Mouse (Mus musculus) megakaryocyte, embryonic 14.5 days (primary cell): ENCODE measurements at regions not wholly inside any gene's neighbourhood (a gene's known extent, or its start where the extent isn't known, plus 50 kb on each side); places are given as distances from the start of the nearest gene placed in this dataset.

Experiments
- H3K27me3 ChIP-seq: replicated peaks from 2 replicates; pipeline ENCODE3; 2012; ENCODE audit warnings: inconsistent platforms
- H3K36me3 ChIP-seq: replicated peaks from 2 replicates; pipeline ENCODE3; 2012; ENCODE audit warnings: low read length, inconsistent platforms, mixed read lengths
- H3K4me1 ChIP-seq: 2 replicates; pipeline ENCODE4 v1.6.1; 2012; ENCODE audit warnings: inconsistent platforms
- H3K4me3 ChIP-seq: replicated peaks from 2 replicates; pipeline ENCODE3; 2012; ENCODE audit warnings: moderate library complexity, mild to moderate bottlenecking, inconsistent platforms
- H3K9me3 ChIP-seq: 2 replicates; pipeline ENCODE4 v1.6.1; 2012; ENCODE audit warnings: inconsistent platforms
- FLI1 ChIP-seq: IDR thresholded peaks from 2 replicates; pipeline ENCODE4 v1.6.1; 2012; ENCODE audit warnings: low read length, inconsistent platforms, mixed read lengths
- GATA1 ChIP-seq: IDR thresholded peaks from 3 replicates; pipeline ENCODE4 v1.6.1; 2012; ENCODE audit warnings: mixed read lengths, low read length, inconsistent platforms, borderline replicate concordance

GRCm38 (mm10) chr12:9919007-9919406, 349.1 kb downstream of the Osr1 start:
- Histone ChIP-seq H3K9me3 (peaks cover 10% of the 10 kb centered on the region; the same call in 1 of the 2 replicates), H3K4me1 (no peaks in the 10 kb centered on the region), H3K36me3 (no peaks in the 10 kb centered on the region), H3K4me3 (no peak overlapping the region), H3K27me3 (no peaks in the 10 kb centered on the region)
- TF ChIP-seq FLI1 (no peak), GATA1 (no peak)

- no peak for TF ChIP-seq GATA1
- no peak for TF ChIP-seq FLI1
- H3K27me3 ChIP-seq, result no peaks in the 10 kb centered on the region
- peaks cover 8% of the 10 kb centered on the region; the same call in 1 of the 2 replicates for H3K9me3 ChIP-seq
- no peaks in the 10 kb centered on the region for H3K36me3 ChIP-seq
- H3K4me1 ChIP-seq, result no peaks in the 10 kb centered on the region
- no peak overlapping the region for H3K4me3 ChIP-seq
Measured at GRCm38 (mm10) chr12:9919433-9919832, 349.5 kb downstream of the Osr1 start.

- Histone ChIP-seq H3K36me3 (no peaks in the 10 kb centered on the region), H3K4me3 (no peak overlapping the region), H3K4me1 (no peaks in the 10 kb centered on the region), H3K9me3 (peaks cover 8% of the 10 kb centered on the region; the same call in 1 of the 2 replicates), H3K27me3 (no peaks in the 10 kb centered on the region)
- TF ChIP-seq FLI1, result no peak
- TF ChIP-seq GATA1, result no peak
Measured at GRCm38 (mm10) chr12:9920401-9920800, 350.5 kb downstream of the Osr1 start.

DNA sequence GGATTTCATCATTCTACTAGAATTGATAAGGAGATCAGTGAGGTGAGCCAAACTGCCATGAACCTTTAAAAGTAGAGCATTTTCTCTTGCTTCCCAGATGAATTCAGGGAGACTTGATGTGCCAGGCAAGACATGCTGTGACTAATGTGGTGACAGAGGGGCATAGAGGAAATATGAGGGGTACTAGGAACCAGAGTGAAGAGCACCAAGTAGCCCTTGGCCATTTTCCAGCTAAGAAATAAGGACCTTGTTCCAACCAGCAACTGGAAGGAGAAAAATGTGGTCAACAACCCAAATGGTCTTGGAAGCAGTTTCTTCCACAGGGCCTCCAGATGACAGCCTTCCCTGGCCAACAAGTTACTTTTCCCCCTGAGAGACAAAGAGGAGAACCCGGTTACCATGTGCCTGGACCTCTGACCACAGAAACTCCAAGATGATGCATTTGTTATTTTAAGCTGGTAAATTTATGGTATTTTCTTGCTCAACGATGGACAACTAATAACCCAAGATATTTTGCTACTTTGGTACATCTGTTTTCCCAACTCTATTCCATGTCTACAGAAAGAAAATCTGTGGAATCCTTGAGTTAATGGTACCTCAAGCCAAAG, 351.8 kb downstream of the Osr1 start:
- peaks cover 8% of the 10 kb centered on the region; the same call in 1 of the 2 replicates for H3K9me3 ChIP-seq
- no peaks in the 10 kb centered on the region for H3K27me3 ChIP-seq
- H3K36me3 ChIP-seq, result no peaks in the 10 kb centered on the region
- H3K4me1 ChIP-seq, result no peaks in the 10 kb centered on the region
- H3K4me3 ChIP-seq, result no peak overlapping the region
- TF ChIP-seq FLI1 (no peak), GATA1 (no peak)

GRCm38 (mm10) chr12:9924561-9924960, 354.6 kb downstream of the Osr1 start:
- TF ChIP-seq FLI1, result no peak
- TF ChIP-seq GATA1, result no peak
- H3K4me3 ChIP-seq, result no peak overlapping the region
- no peaks in the 10 kb centered on the region for H3K36me3 ChIP-seq
- no peaks in the 10 kb centered on the region for H3K4me1 ChIP-seq
- no peaks in the 10 kb centered on the region for H3K27me3 ChIP-seq
- no peaks in the 10 kb centered on the region; the same call in 1 of the 2 replicates for H3K9me3 ChIP-seq

DNA sequence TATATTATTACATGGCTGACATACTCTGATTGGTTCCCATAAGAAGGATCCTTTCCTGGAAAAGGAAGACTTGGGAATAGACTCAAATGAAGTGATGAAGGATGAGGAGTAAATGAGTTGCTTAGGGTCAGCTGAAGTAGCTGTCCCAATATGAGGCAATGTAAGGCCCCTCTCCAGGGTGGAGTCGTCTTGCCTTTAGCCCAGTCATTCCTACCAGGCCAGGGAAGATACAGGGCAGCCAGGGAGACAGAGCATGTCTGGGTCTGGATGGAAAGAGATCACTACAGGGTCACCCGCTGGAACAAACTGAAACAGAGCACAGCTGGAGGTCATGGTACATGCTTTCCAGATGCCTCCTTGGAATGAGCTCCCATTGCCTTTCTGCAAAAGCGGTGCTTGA, 364.2 kb downstream of the Osr1 start:
- Histone ChIP-seq H3K27me3 (no peaks in the 10 kb centered on the region), H3K36me3 (no peaks in the 10 kb centered on the region), H3K4me1 (no peaks in the 10 kb centered on the region), H3K4me3 (no peak overlapping the region), H3K9me3 (no peaks in the 10 kb centered on the region)
- TF ChIP-seq FLI1, result no peak
- no peak for TF ChIP-seq GATA1

GRCm38 (mm10) chr12:9941357-9941756, 371.4 kb downstream of the Osr1 start:
- Histone ChIP-seq H3K4me1 (no peaks in the 10 kb centered on the region), H3K36me3 (no peaks in the 10 kb centered on the region), H3K9me3 (peaks cover 5% of the 10 kb centered on the region; the same call in 1 of the 2 replicates), H3K27me3 (no peaks in the 10 kb centered on the region), H3K4me3 (no peak overlapping the region)
- no peak for TF ChIP-seq FLI1
- no peak for TF ChIP-seq GATA1

- H3K4me1 ChIP-seq, result no peaks in the 10 kb centered on the region
- no peaks in the 10 kb centered on the region for H3K27me3 ChIP-seq
- H3K9me3 ChIP-seq, result peaks cover 5% of the 10 kb centered on the region; the same call in 1 of the 2 replicates
- TF ChIP-seq GATA1 (no peak), FLI1 (no peak)
- no peaks in the 10 kb centered on the region for H3K36me3 ChIP-seq
- no peak overlapping the region for H3K4me3 ChIP-seq
Measured at GRCm38 (mm10) chr12:9941823-9942222, 371.9 kb downstream of the Osr1 start.

DNA sequence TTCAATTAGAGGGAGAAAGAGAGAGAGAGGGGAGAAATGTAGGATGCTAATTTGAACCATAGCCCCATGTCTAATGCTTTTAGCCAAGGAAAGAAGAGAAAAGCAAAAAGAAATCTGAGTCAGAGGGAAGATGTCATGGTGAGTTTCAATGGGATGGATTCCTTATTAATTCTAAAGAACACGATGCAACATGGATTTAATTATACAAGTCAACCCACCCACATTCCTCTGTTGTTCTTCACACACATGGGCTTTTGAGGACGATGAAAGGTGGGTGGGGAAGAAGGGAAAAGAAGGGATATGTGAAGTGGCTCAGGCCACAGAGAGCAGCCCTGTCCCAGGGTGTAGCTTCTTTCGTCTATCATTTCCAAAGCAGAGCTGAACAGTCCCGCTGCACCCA, 378.9 kb downstream of the Osr1 start:
- no peak overlapping the region for H3K4me3 ChIP-seq
- no peak for TF ChIP-seq GATA1
- TF ChIP-seq FLI1, result no peak
- H3K36me3 ChIP-seq, result no peaks in the 10 kb centered on the region
- no peaks in the 10 kb centered on the region for H3K27me3 ChIP-seq
- H3K9me3 ChIP-seq, result peaks cover 3% of the 10 kb centered on the region; the same call in 1 of the 2 replicates
- no peaks in the 10 kb centered on the region for H3K4me1 ChIP-seq

GRCm38 (mm10) chr12:9952372-9952771, 382.5 kb downstream of the Osr1 start:
- Histone ChIP-seq H3K9me3 (peaks cover 8% of the 10 kb centered on the region; the same call in 1 of the 2 replicates), H3K4me1 (no peaks in the 10 kb centered on the region), H3K27me3 (no peaks in the 10 kb centered on the region), H3K4me3 (no peak overlapping the region), H3K36me3 (no peaks in the 10 kb centered on the region)
- TF ChIP-seq FLI1, result no peak

- no peaks in the 10 kb centered on the region for H3K36me3 ChIP-seq
- H3K4me1 ChIP-seq, result no peaks in the 10 kb centered on the region
- H3K27me3 ChIP-seq, result no peaks in the 10 kb centered on the region
- 0 out of 2 replicates have a peak, but pooled peaks cover 5% of the 10 kb centered on the region for H3K9me3 ChIP-seq
- H3K4me3 ChIP-seq, result no peak overlapping the region
- TF ChIP-seq GATA1 (no peak), FLI1 (no peak)
Measured at GRCm38 (mm10) chr12:9954178-9954888, 384.4 kb downstream of the Osr1 start.
